Mouse (Mus musculus) liver, postnatal 0 days (tissue): ENCODE results near the gene Sh3bp1. TPM values are rescaled to one million over a fixed set of nuclear protein-coding genes. Genes with fewer than 3 reads are reported as not detected.
A peak's percentile ranks its signal among the peaks of the same experiment; 100 is the strongest.

Source experiments
- ATAC-seq: fragments of 200-750 bp; cut with Nextera tagmentation; 2 replicates; pipeline ENCODE4 v1.8.0; 2017; ENCODE audit warnings: mild to moderate bottlenecking, moderate library complexity
- DNase-seq: peaks from one replicate; pipeline ENCODE4 v3.0.0-alpha.2; 2016
- H3K27ac ChIP-seq: fragments of 300-500 bp; sonication (generic); 2 replicates; pipeline ENCODE4 v1.5.1; 2014; ENCODE audit warnings: antibody characterized with exemption, moderate library complexity, mild to moderate bottlenecking, low read depth
- H3K27me3 ChIP-seq: fragments of 300-500 bp; sonication (generic); 2 replicates; pipeline ENCODE4 v1.6.1; 2014; ENCODE audit warnings: low read length, control low read depth, mixed read lengths; ENCODE audit not compliant: insufficient read depth
- H3K36me3 ChIP-seq: fragments of 300-500 bp; sonication (generic); replicated peaks from 2 replicates; pipeline ENCODE4 v1.6.1; 2014; ENCODE audit warnings: mild to moderate bottlenecking, control low read depth, low read length, moderate library complexity, mixed read lengths; ENCODE audit not compliant: insufficient read depth
- H3K4me1 ChIP-seq: fragments of 300-500 bp; sonication (generic); 2 replicates; pipeline ENCODE4 v1.6.1; 2014; ENCODE audit warnings: antibody characterized with exemption, mild to moderate bottlenecking, control low read depth; ENCODE audit not compliant: insufficient read depth
- H3K4me2 ChIP-seq: fragments of 300-500 bp; sonication (generic); 2 replicates; pipeline ENCODE4 v1.6.1; 2014; ENCODE audit warnings: low read depth, mild to moderate bottlenecking, low read length, moderate library complexity, mixed read lengths
- H3K4me3 ChIP-seq: fragments of 300-500 bp; sonication (generic); 2 replicates; pipeline ENCODE4 v1.5.1; 2014; ENCODE audit warnings: low read depth, low read length
- H3K9ac ChIP-seq: fragments of 300-500 bp; sonication (generic); replicated peaks from 2 replicates; pipeline ENCODE4 v1.6.1; 2014; ENCODE audit warnings: mild to moderate bottlenecking, moderate library complexity
- H3K9me3 ChIP-seq: fragments of 300-500 bp; sonication (generic); 2 replicates; pipeline ENCODE4 v1.6.1; 2016; ENCODE audit warnings: mild to moderate bottlenecking, control low read depth, low read length, mixed read lengths
- CTCF ChIP-seq: sonication (generic); IDR thresholded peaks from 2 replicates; pipeline ENCODE4 v1.5.1; 2016; ENCODE audit warnings: antibody characterized with exemption, low read depth
- EP300 ChIP-seq: IDR thresholded peaks from 2 replicates; pipeline ENCODE4 v1.6.1; 2016; ENCODE audit warnings: antibody characterized with exemption, low read depth, mild to moderate bottlenecking
- WGBS: fragments of 180-500 bp; shearing (Covaris S2); extraction: QIAGEN DNeasy Blood & Tissue Kit; methylation state at CpG from one replicate; pipeline ENCODE4 v1.1.7; 2014; ENCODE audit not compliant: insufficient replicate concordance; 5-methylcytosine and 5-hydroxymethylcytosine counted together
- polyA plus RNA-seq: library from polyadenylated mRNA; unstranded; fragments of >200 nt; fragmentation: Nextera tagmentation; extraction: Ambion mirVana; gene quantifications from 2 replicates; pipeline ENCODE4 v1.2.1, GENCODE M21; 2015

Sh3bp1 gene
- 7.4 and 8.2 TPM in 2 replicates for polyA plus RNA-seq

- DNase-seq (peak; percentile 81), ATAC-seq (peak; percentile 58)
- TF ChIP-seq EP300 = no peak
- TF ChIP-seq CTCF = no peak
- peaks cover 13% of the 10 kb centered on the region; the same call in 1 of the 2 replicates for H3K36me3 ChIP-seq
- H3K4me3 ChIP-seq = peak within 1 kb of the TSS; percentile 83
- no peaks in the 10 kb centered on the region for H3K27me3 ChIP-seq
- H3K4me2 ChIP-seq = peak within 1 kb of the TSS; percentile 99
- H3K9me3 ChIP-seq = no peaks in the 10 kb centered on the region
- H3K4me1 ChIP-seq = peaks cover 59% of the 10 kb centered on the region
- under 1% methylated on average over 42 of the region's 47 CpGs for WGBS
- H3K27ac ChIP-seq = peak within 1 kb of the TSS; percentile 84
- peak within 1 kb of the TSS; percentile 82 for H3K9ac ChIP-seq
Observed at GRCm38 (mm10) chr15:78899740-78900584, at the start of gene Sh3bp1. TSS of gene Sh3bp1 (plus strand) at chr15:78899768.

GRCm38 (mm10) chr15:78850059-78850824 lies 49.3 kb upstream of the Sh3bp1 start:
- Histone ChIP-seq H3K4me2 (no peak overlapping the region), H3K27me3 (no peaks in the 10 kb centered on the region), H3K9ac (no peak overlapping the region), H3K36me3 (peaks cover 16% of the 10 kb centered on the region), H3K27ac (no peak overlapping the region; the same call in 1 of the 2 replicates), H3K9me3 (no peaks in the 10 kb centered on the region), H3K4me3 (no peak overlapping the region), H3K4me1 (peaks cover 30% of the 10 kb centered on the region)
- no peak for DNase-seq
- TF ChIP-seq CTCF (no peak), EP300 (no peak)
- ATAC-seq = no peak
- WGBS = 53% methylated on average over 14 of the region's 15 CpGs

GRCm38 (mm10) chr15:78850944-78851343 lies 48.6 kb upstream of the Sh3bp1 start:
- TF ChIP-seq CTCF (no peak), EP300 (no peak)
- WGBS = 37% methylated on average over 6 of the region's 6 CpGs
- no peak overlapping the region for H3K9ac ChIP-seq
- no peak for DNase-seq
- peak overlapping the region; percentile 12; the same call in 1 of the 2 replicates for H3K27ac ChIP-seq
- no peak overlapping the region for H3K4me3 ChIP-seq
- ATAC-seq = no peak
- H3K27me3 ChIP-seq = no peaks in the 10 kb centered on the region
- peaks cover 16% of the 10 kb centered on the region for H3K36me3 ChIP-seq
- H3K4me1 ChIP-seq = peaks cover 28% of the 10 kb centered on the region
- no peaks in the 10 kb centered on the region for H3K9me3 ChIP-seq
- no peak overlapping the region for H3K4me2 ChIP-seq

- H3K9me3 ChIP-seq = no peaks in the 10 kb centered on the region
- DNase-seq = peak; percentile 96
- H3K27ac ChIP-seq = peak overlapping the region; percentile 12; the same call in 1 of the 2 replicates
Observed at GRCm38 (mm10) chr15:78851505-78852153, 47.9 kb upstream of the Sh3bp1 start.

GRCm38 (mm10) chr15:78855303-78855965 lies 44.1 kb upstream of the Sh3bp1 start, which contains the start of gene Lgals2:
TSS of gene Lgals2 (minus strand) at chr15:78855529.
- no peaks in the 10 kb centered on the region for H3K9me3 ChIP-seq
- no peaks in the 10 kb centered on the region for H3K36me3 ChIP-seq
- 24% methylated on average over 8 of the region's 8 CpGs for WGBS
- no peak within 1 kb of the TSS for H3K27ac ChIP-seq
- H3K4me2 ChIP-seq = no peak within 1 kb of the TSS
- DNase-seq (no peak), ATAC-seq (peak; percentile 31)
- H3K9ac ChIP-seq = no peak within 1 kb of the TSS
- H3K27me3 ChIP-seq = no peaks in the 10 kb centered on the region
- H3K4me3 ChIP-seq = no peak within 1 kb of the TSS
- TF ChIP-seq CTCF = no peak
- TF ChIP-seq EP300 = no peak
- peaks cover 28% of the 10 kb centered on the region for H3K4me1 ChIP-seq

More at GRCm38 (mm10) chr15:78851505-78852153, 47.9 kb upstream of the Sh3bp1 start:
- Histone ChIP-seq H3K4me1 (peaks cover 22% of the 10 kb centered on the region), H3K27me3 (no peaks in the 10 kb centered on the region), H3K4me3 (no peak overlapping the region), H3K4me2 (peak overlapping the region; percentile 7; the same call in 1 of the 2 replicates), H3K9ac (no peak overlapping the region), H3K36me3 (peaks cover 16% of the 10 kb centered on the region)
- 8% methylated on average over 13 of the region's 13 CpGs for WGBS
- peak; percentile 97 for TF ChIP-seq CTCF
- no peak for TF ChIP-seq EP300
- peak; percentile 83 for ATAC-seq
